Mouse (Mus musculus): ENCODE results near the gene Ccdc163. TPM values are rescaled to one million over a fixed set of nuclear protein-coding genes. Genes with fewer than 3 reads are reported as not detected.
A peak's percentile ranks its signal among the peaks of the same experiment; 100 is the strongest.

Ccdc163 gene
- polyA plus RNA-seq, 1 experiment from 2014 or later = 38.5 TPM

GRCm38 (mm10) chr4:116708791-116709390 lies 582 bp downstream of the Ccdc163 start:
- no peaks in the 10 kb centered on the region for H3K9me3 ChIP-seq
- peak overlapping the region; percentile 82 for H3K27ac ChIP-seq (replicated peaks)
- H3K36me3 ChIP-seq (replicated peaks) = peaks cover 24% of the 10 kb centered on the region
- peaks cover 19% of the 10 kb centered on the region for H3K4me1 ChIP-seq
- no peaks in the 10 kb centered on the region for H3K27me3 ChIP-seq (replicated peaks; ENCODE audit: low read depth, poor library complexity, severe bottlenecking)
- 6% methylated on average over 9 of the region's 9 CpGs for WGBS
- peak; percentile 26 for DNase-seq (ENCODE audit: low spot score)
- peak overlapping the region; percentile 69 for H3K4me3 ChIP-seq

GRCm38 (mm10) chr4:116710154-116710553 lies 1.8 kb downstream of the Ccdc163 start:
- 89% methylated on average over 2 of the region's 2 CpGs for WGBS
- no peaks in the 10 kb centered on the region for H3K27me3 ChIP-seq (replicated peaks; ENCODE audit: low read depth, poor library complexity, severe bottlenecking)
- no peak overlapping the region for H3K27ac ChIP-seq (replicated peaks)
- H3K4me1 ChIP-seq = peaks cover 19% of the 10 kb centered on the region
- H3K36me3 ChIP-seq (replicated peaks) = peaks cover 21% of the 10 kb centered on the region
- H3K9me3 ChIP-seq = no peaks in the 10 kb centered on the region
- H3K4me3 ChIP-seq = peak overlapping the region; percentile 69
- no peak for DNase-seq (ENCODE audit: low spot score)

- Histone ChIP-seq H3K4me1 (peaks cover 15% of the 10 kb centered on the region), H3K36me3 (replicated peaks) (peaks cover 34% of the 10 kb centered on the region), H3K4me3 (no peak overlapping the region), H3K27me3 (replicated peaks; ENCODE audit: low read depth, poor library complexity, severe bottlenecking) (no peaks in the 10 kb centered on the region), H3K9me3 (no peaks in the 10 kb centered on the region), H3K27ac (replicated peaks) (no peak overlapping the region)
- WGBS = 84% methylated on average over 1 of the region's 1 CpGs
- no peak for DNase-seq (ENCODE audit: low spot score)
Measured at GRCm38 (mm10) chr4:116712536-116712935, 4.2 kb downstream of the Ccdc163 start.

- Histone ChIP-seq H3K4me3 (no peak overlapping the region), H3K36me3 (replicated peaks) (peaks cover 21% of the 10 kb centered on the region), H3K4me1 (peaks cover 25% of the 10 kb centered on the region), H3K9me3 (no peaks in the 10 kb centered on the region), H3K27ac (replicated peaks) (no peak overlapping the region), H3K27me3 (replicated peaks; ENCODE audit: low read depth, poor library complexity, severe bottlenecking) (peaks cover 12% of the 10 kb centered on the region; the same call in 1 of the 2 replicates)
- DNase-seq (ENCODE audit: low spot score) = peak; percentile 66
- WGBS = 21% methylated on average over 3 of the region's 3 CpGs
Measured at GRCm38 (mm10) chr4:116719396-116719795, 11.1 kb downstream of the Ccdc163 start.

GRCm38 (mm10) chr4:116720343-116721097 lies 12.2 kb downstream of the Ccdc163 start, which contains the start of gene Tesk2:
Tesk2 (plus strand) TSS chr4:116720948.
- H3K27me3 ChIP-seq (replicated peaks; ENCODE audit: low read depth, poor library complexity, severe bottlenecking) = peaks cover 12% of the 10 kb centered on the region; the same call in 1 of the 2 replicates
- WGBS = 1% methylated on average over 34 of the region's 34 CpGs
- peak; percentile 95 for DNase-seq (ENCODE audit: low spot score)

GRCm38 (mm10) chr4:116721098-116721628 lies 12.9 kb downstream of the Ccdc163 start:
- H3K27me3 ChIP-seq (replicated peaks; ENCODE audit: low read depth, poor library complexity, severe bottlenecking) = peaks cover 12% of the 10 kb centered on the region; the same call in 1 of the 2 replicates

More at GRCm38 (mm10) chr4:116720343-116721097, 12.2 kb downstream of the Ccdc163 start, which contains the start of gene Tesk2:
- Histone ChIP-seq H3K4me3 (peak within 1 kb of the TSS; percentile 90), H3K27ac (replicated peaks) (peak within 1 kb of the TSS; percentile 88), H3K36me3 (replicated peaks) (peaks cover 11% of the 10 kb centered on the region), H3K9me3 (no peaks in the 10 kb centered on the region), H3K4me1 (peaks cover 25% of the 10 kb centered on the region)

GRCm38 (mm10) chr4:116722230-116722629 lies 13.9 kb downstream of the Ccdc163 start:
- WGBS = 36% methylated on average over 7 of the region's 7 CpGs
- no peaks in the 10 kb centered on the region for H3K9me3 ChIP-seq
- no peak overlapping the region for H3K27ac ChIP-seq (replicated peaks)
- peaks cover 25% of the 10 kb centered on the region for H3K4me1 ChIP-seq
- no peaks in the 10 kb centered on the region for H3K36me3 ChIP-seq (replicated peaks)
- H3K27me3 ChIP-seq (replicated peaks; ENCODE audit: low read depth, poor library complexity, severe bottlenecking) = peaks cover 12% of the 10 kb centered on the region; the same call in 1 of the 2 replicates
- DNase-seq (ENCODE audit: low spot score) = no peak
- peak overlapping the region; percentile 90; the same call in 1 of the 2 replicates for H3K4me3 ChIP-seq

More at GRCm38 (mm10) chr4:116721098-116721628, 12.9 kb downstream of the Ccdc163 start:
- peak overlapping the region; percentile 90 for H3K4me3 ChIP-seq
- H3K27ac ChIP-seq (replicated peaks) = peak overlapping the region; percentile 88
- peaks cover 25% of the 10 kb centered on the region for H3K4me1 ChIP-seq
- H3K36me3 ChIP-seq (replicated peaks) = peaks cover 5% of the 10 kb centered on the region
- DNase-seq (ENCODE audit: low spot score) = no peak
- H3K9me3 ChIP-seq = no peaks in the 10 kb centered on the region
- under 1% methylated on average over 29 of the region's 29 CpGs for WGBS

- no peak overlapping the region for H3K27ac ChIP-seq (replicated peaks)
- no peak for DNase-seq (ENCODE audit: low spot score)
- peaks cover 19% of the 10 kb centered on the region for H3K4me1 ChIP-seq
- no peaks in the 10 kb centered on the region for H3K36me3 ChIP-seq (replicated peaks)
- 83% methylated on average over 5 of the region's 5 CpGs for WGBS
- peaks cover 12% of the 10 kb centered on the region; the same call in 1 of the 2 replicates for H3K27me3 ChIP-seq (replicated peaks; ENCODE audit: low read depth, poor library complexity, severe bottlenecking)
- H3K9me3 ChIP-seq = no peaks in the 10 kb centered on the region
- no peak overlapping the region for H3K4me3 ChIP-seq
Measured at GRCm38 (mm10) chr4:116725444-116725843, 17.1 kb downstream of the Ccdc163 start.

- no peak for DNase-seq (ENCODE audit: low spot score)
- WGBS = 85% methylated on average over 3 of the region's 3 CpGs
- Histone ChIP-seq H3K36me3 (replicated peaks) (no peaks in the 10 kb centered on the region), H3K4me3 (no peak overlapping the region), H3K9me3 (no peaks in the 10 kb centered on the region), H3K27me3 (replicated peaks; ENCODE audit: low read depth, poor library complexity, severe bottlenecking) (peaks cover 6% of the 10 kb centered on the region; the same call in 1 of the 2 replicates), H3K4me1 (peaks cover 5% of the 10 kb centered on the region), H3K27ac (replicated peaks) (no peak overlapping the region)
Measured at GRCm38 (mm10) chr4:116727401-116727800, 19.1 kb downstream of the Ccdc163 start.

GRCm38 (mm10) chr4:116729532-116729931 lies 21.2 kb downstream of the Ccdc163 start:
- H3K36me3 ChIP-seq (replicated peaks) = no peaks in the 10 kb centered on the region
- 92% methylated on average over 3 of the region's 3 CpGs for WGBS
- H3K27me3 ChIP-seq (replicated peaks; ENCODE audit: low read depth, poor library complexity, severe bottlenecking) = no peaks in the 10 kb centered on the region
- H3K9me3 ChIP-seq = no peaks in the 10 kb centered on the region
- H3K4me3 ChIP-seq = no peak overlapping the region
- no peaks in the 10 kb centered on the region for H3K4me1 ChIP-seq
- no peak for DNase-seq (ENCODE audit: low spot score)
- H3K27ac ChIP-seq (replicated peaks) = no peak overlapping the region

- Histone ChIP-seq H3K27ac (replicated peaks) (no peak overlapping the region), H3K9me3 (no peaks in the 10 kb centered on the region), H3K4me3 (no peak overlapping the region), H3K27me3 (replicated peaks; ENCODE audit: low read depth, poor library complexity, severe bottlenecking) (no peaks in the 10 kb centered on the region), H3K4me1 (no peaks in the 10 kb centered on the region), H3K36me3 (replicated peaks) (no peaks in the 10 kb centered on the region)
- no peak for DNase-seq (ENCODE audit: low spot score)
- WGBS = 89% methylated on average over 9 of the region's 9 CpGs
Measured at GRCm38 (mm10) chr4:116731077-116731476, 22.8 kb downstream of the Ccdc163 start.

- Histone ChIP-seq H3K4me3 (no peak overlapping the region), H3K4me1 (peaks cover 3% of the 10 kb centered on the region; the same call in 1 of the 2 replicates), H3K27ac (replicated peaks) (no peak overlapping the region), H3K27me3 (replicated peaks; ENCODE audit: low read depth, poor library complexity, severe bottlenecking) (no peaks in the 10 kb centered on the region), H3K9me3 (no peaks in the 10 kb centered on the region), H3K36me3 (replicated peaks) (no peaks in the 10 kb centered on the region)
- no peak for DNase-seq (ENCODE audit: low spot score)
- WGBS = 87% methylated on average over 5 of the region's 5 CpGs
Measured at GRCm38 (mm10) chr4:116732355-116732754, 24.0 kb downstream of the Ccdc163 start.
